Mouse (Mus musculus): ENCODE results near the gene Sptbn2.

- TF ChIP-seq CTCF (IDR thresholded peaks at IDR 0.05) = no peak
- TF ChIP-seq EP300 (IDR thresholded peaks at IDR 0.05; ENCODE audit: insufficient read depth, low read depth, low read length) = no peak
- no peak for TF ChIP-seq POLR2A (IDR thresholded peaks at IDR 0.05; ENCODE audit: insufficient read depth, low read depth, low read length)
Observed at GRCm38 (mm10) chr19:4694346-4694745, 16.6 kb upstream of the Sptbn2 start.
